Mouse (Mus musculus) hindbrain, embryonic 15.5 days (tissue): ENCODE results near the gene Sox8. TPM values are rescaled to one million over a fixed set of nuclear protein-coding genes. Genes with fewer than 3 reads are reported as not detected.

Experiments
- ATAC-seq: fragments of 200-750 bp; cut with Nextera tagmentation; 2 replicates; pipeline ENCODE4 v1.8.0; 2017; ENCODE audit warnings: low read depth, moderate number of reproducible peaks, moderate TSS enrichment; ENCODE audit not compliant: low FRiP score
- H3K27ac ChIP-seq: fragments of 300-500 bp; sonication (generic); replicated peaks from 2 replicates; pipeline ENCODE4 v1.5.1; 2015; ENCODE audit warnings: mild to moderate bottlenecking, inconsistent platforms
- H3K27me3 ChIP-seq: fragments of 300-500 bp; sonication (generic); 2 replicates; pipeline ENCODE4 v1.6.1; 2015; ENCODE audit warnings: control low read depth, inconsistent platforms
- H3K36me3 ChIP-seq: fragments of 300-500 bp; sonication (generic); 2 replicates; pipeline ENCODE4 v1.6.1; 2015; ENCODE audit warnings: control low read depth, inconsistent platforms
- H3K4me1 ChIP-seq: fragments of 300-500 bp; sonication (generic); replicated peaks from 2 replicates; pipeline ENCODE4 v1.6.1; 2015; ENCODE audit warnings: control low read depth, inconsistent platforms
- H3K4me2 ChIP-seq: fragments of 300-500 bp; sonication (generic); 2 replicates; pipeline ENCODE4 v1.6.1; 2015; ENCODE audit warnings: moderate library complexity, mild to moderate bottlenecking, inconsistent platforms
- H3K4me3 ChIP-seq: fragments of 300-500 bp; sonication (generic); 2 replicates; pipeline ENCODE4 v1.5.1; 2015; ENCODE audit warnings: mild to moderate bottlenecking, inconsistent platforms
- H3K9ac ChIP-seq: fragments of 300-500 bp; sonication (generic); 2 replicates; pipeline ENCODE4 v1.6.1; 2015; ENCODE audit warnings: inconsistent platforms
- H3K9me3 ChIP-seq: fragments of 300-500 bp; sonication (generic); 2 replicates; pipeline ENCODE4 v1.6.1; 2016; ENCODE audit warnings: control low read depth, inconsistent platforms
- WGBS: fragments of 180-500 bp; shearing (Covaris S2); methylation state at CpG from one replicate; pipeline ENCODE4 v1.1.7; 2015; 5-methylcytosine and 5-hydroxymethylcytosine counted together
- polyA plus RNA-seq: library from polyadenylated mRNA; unstranded; fragments of >200 nt; fragmentation: Nextera tagmentation; extraction: Ambion mirVana; gene quantifications from 2 replicates; pipeline ENCODE4 v1.2.1, GENCODE M21; 2015

The Sox8 gene
- polyA plus RNA-seq, 1 experiment from 2014 or later: 23.8 TPM

DNA sequence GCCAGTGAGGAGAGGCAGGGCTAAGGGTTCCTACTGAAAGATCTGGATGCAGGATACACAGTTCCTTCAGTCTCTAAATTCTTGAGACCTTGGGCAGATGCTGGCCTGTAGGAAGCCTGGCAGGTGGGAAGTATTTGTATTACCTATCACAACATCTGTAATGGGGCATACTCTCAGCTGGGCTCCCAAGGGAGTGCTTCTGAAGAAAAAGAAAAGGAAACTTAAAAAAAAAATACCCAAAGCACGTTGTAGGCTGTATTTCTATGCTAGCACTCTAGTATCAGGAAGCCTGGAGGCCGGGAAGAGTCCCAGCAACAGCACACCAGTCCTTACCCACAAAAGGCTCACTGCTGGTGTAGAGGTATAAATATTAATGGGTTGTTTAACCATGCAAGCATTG is 7.2 kb upstream of the Sox8 start:
- peaks cover 31% of the 10 kb centered on the region for H3K4me1 ChIP-seq
- H3K4me3 ChIP-seq: no peak overlapping the region
- no peak overlapping the region for H3K4me2 ChIP-seq
- H3K27me3 ChIP-seq: no peaks in the 10 kb centered on the region
- H3K9me3 ChIP-seq: no peaks in the 10 kb centered on the region
- no peak for ATAC-seq
- WGBS: 32% methylated on average over 2 of the region's 2 CpGs
- H3K9ac ChIP-seq: no peak overlapping the region
- no peak overlapping the region; the same call in 1 of the 2 replicates for H3K27ac ChIP-seq
- H3K36me3 ChIP-seq: no peaks in the 10 kb centered on the region

DNA sequence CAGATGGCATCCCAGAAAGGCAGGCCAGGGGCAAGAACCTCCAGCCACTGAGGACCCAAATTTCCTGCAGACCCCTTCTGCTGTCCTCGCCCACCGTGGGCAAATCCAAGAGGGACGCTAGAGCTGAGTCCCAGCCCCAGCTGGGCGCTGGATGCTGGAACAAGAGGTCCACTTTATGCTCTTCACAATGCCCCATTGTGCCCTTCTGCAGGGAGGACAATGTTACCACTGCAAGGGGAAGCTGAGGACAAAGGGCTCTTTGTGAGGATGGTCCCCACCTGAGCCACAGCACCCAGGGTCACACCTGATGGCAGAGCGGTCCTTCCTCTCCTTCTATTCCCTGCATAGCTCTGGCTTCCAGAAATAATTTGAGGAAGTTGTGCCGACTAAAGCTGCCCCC is 6.8 kb upstream of the Sox8 start:
- no peak for ATAC-seq
- 43% methylated on average over 6 of the region's 6 CpGs for WGBS
- no peak overlapping the region for H3K9ac ChIP-seq
- no peaks in the 10 kb centered on the region for H3K9me3 ChIP-seq
- H3K36me3 ChIP-seq: no peaks in the 10 kb centered on the region
- H3K27ac ChIP-seq: no peak overlapping the region
- H3K4me2 ChIP-seq: no peak overlapping the region
- no peak overlapping the region for H3K4me3 ChIP-seq
- peaks cover 3% of the 10 kb centered on the region; the same call in 1 of the 2 replicates for H3K27me3 ChIP-seq
- peaks cover 31% of the 10 kb centered on the region for H3K4me1 ChIP-seq

DNA sequence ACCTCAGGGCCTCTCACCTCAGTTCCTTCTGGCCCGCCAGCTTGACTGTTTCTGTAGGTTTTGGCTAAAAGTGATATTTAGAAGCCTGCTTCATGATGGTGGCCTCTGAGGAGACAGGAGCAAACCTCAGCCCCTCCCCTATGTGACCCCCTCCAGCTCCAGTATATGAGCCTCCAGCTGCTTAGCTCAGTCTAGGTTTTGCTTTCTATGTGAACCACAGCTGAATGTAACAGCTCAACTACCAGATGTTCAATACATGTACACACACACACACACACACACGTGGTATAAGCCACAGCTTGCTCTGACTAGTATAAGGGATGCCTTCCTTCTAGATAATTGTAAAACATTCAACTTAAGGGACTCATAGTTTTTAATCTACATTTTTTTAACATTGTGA is 5.5 kb upstream of the Sox8 start:
- H3K27me3 ChIP-seq: peaks cover 7% of the 10 kb centered on the region; the same call in 1 of the 2 replicates
- H3K9me3 ChIP-seq: no peaks in the 10 kb centered on the region
- no peak overlapping the region for H3K27ac ChIP-seq
- H3K9ac ChIP-seq: no peak overlapping the region
- no peak overlapping the region for H3K4me2 ChIP-seq
- H3K36me3 ChIP-seq: no peaks in the 10 kb centered on the region
- 81% methylated on average over 2 of the region's 2 CpGs for WGBS
- peaks cover 37% of the 10 kb centered on the region for H3K4me1 ChIP-seq
- ATAC-seq: no peak
- no peak overlapping the region for H3K4me3 ChIP-seq

DNA sequence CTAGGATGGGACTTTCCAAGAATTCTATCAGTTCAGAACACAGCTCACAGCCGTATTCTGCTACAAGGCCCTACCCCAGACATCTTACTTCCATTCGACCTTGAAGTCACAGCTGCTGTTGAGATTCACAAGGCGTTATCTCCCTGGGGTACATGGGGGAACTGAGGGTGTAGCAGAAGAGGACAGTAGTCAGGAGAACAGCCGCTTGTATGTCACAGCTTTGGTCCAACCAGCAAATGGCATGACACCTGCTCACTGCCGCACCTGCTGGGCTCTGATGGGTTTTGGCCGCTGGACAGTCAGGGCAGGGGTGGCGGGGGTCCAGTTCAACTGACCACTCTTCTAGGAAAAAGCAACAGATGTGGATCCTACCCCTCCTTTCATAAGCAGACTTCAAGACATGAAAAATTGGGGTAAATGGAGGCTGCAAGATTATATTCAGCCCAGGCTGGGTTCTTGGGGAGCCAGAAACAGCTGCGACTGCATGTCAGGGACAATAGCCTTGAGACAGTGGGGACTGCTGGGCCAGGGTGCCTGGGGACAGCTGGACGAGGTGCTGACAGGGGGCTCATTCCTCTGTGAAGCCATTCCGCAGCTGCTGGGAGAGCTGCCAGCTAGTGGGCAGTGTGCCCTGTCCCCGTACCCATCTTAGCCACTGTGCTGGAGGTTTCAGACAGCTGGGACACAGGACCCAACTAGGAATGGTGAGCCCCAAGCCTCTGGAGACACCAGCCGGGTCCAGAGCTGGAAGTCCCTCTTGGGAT is 4.9 kb upstream of the Sox8 start:
- H3K9me3 ChIP-seq: no peaks in the 10 kb centered on the region
- H3K4me2 ChIP-seq: no peak overlapping the region
- ATAC-seq: no peak
- H3K36me3 ChIP-seq: no peaks in the 10 kb centered on the region
- peaks cover 43% of the 10 kb centered on the region for H3K4me1 ChIP-seq
- H3K27me3 ChIP-seq: peaks cover 11% of the 10 kb centered on the region; the same call in 1 of the 2 replicates
- H3K27ac ChIP-seq: no peak overlapping the region
- no peak overlapping the region for H3K9ac ChIP-seq
- 55% methylated on average over 12 of the region's 12 CpGs for WGBS
- no peak overlapping the region for H3K4me3 ChIP-seq

DNA sequence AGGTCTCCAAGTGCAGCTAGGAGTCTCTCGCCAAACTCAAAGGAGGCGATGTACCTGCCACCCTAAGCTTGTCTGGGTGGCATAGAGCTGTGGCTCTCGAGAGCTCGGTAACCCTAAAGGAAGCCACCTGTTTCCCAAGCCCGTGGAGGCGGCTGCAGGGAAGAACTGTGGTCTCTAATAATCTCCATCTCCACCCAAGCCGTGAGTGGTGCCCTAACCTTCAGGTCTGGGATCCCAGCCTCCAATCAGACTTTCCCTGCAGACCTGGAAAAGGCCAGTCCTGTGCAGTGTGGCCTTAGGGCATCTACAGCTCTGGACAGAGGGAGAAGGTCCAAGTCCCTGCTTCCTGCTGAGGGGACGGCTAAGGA is 951 bp upstream of the Sox8 start:
- ATAC-seq: no peak
- H3K27me3 ChIP-seq: peaks cover 22% of the 10 kb centered on the region; the same call in 1 of the 2 replicates
- H3K4me1 ChIP-seq: peaks cover 44% of the 10 kb centered on the region
- peak overlapping the region; percentile 94 for H3K4me2 ChIP-seq
- H3K27ac ChIP-seq: no peak overlapping the region
- no peaks in the 10 kb centered on the region for H3K36me3 ChIP-seq
- peak overlapping the region; percentile 59; the same call in 1 of the 2 replicates for H3K9ac ChIP-seq
- WGBS: 7% methylated on average over 8 of the region's 8 CpGs
- H3K4me3 ChIP-seq: peak overlapping the region; percentile 54
- H3K9me3 ChIP-seq: no peaks in the 10 kb centered on the region

DNA sequence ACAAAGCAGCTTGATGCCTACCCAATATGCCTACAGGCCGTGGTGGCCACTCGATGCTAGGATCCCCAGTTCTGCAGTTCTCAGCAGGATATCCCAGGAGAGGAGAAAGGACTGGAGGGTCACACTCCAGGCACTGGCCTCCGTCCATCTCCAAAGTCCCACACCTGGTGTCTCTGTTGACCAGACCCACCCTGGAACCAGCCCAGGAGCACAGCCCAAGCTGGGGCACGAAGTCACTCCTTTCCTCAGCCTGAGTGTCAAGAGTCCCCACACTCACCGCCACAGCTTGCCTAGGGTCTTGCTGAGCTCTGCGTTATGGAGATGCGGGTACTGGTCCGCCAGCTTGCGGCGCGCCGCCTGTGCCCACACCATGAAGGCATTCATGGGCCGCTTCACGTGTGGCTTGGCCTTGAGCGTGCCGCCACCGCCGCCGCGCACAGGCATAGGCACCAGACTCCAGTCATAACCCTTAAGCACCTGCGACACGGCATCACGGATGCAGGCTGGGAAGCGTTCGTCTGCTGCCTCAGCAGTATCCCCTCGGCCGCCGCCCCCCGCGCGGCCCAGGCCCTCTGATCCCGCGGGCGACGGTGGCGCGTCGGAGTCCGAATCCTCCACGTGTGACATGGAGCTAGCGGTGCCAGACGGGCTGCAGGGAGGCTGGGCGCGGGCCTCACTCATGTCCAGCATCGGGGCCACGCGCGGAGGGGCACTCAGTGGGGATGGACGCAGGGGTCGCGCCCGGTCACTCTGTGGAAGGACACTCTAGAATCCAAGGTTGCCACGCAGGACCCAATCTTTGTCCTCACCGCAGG is 446 bp downstream of the Sox8 start:
- peaks cover 22% of the 10 kb centered on the region; the same call in 1 of the 2 replicates for H3K27me3 ChIP-seq

DNA sequence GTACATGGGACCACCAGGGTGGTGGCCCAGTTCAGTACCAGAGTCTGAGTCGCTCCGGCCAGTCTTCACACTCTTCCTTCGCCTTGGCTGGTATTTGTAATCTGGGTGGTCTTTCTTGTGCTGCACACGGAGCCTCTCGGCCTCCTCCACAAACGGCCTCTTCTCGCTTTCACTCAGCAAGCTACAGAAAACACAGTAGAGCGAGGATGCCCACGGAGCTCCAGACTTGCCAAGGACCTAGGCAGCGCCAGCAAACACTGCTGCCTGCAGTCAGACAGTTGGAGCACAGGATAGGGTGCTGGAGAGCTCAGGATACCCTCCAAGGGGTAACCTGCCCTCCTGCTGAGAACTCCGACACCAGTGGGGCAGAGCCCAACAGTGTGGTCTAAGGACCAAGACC is 1.6 kb downstream of the Sox8 start:
- H3K4me2 ChIP-seq: peak overlapping the region; percentile 94
- peaks cover 40% of the 10 kb centered on the region for H3K4me1 ChIP-seq
- peaks cover 22% of the 10 kb centered on the region; the same call in 1 of the 2 replicates for H3K27me3 ChIP-seq
- peak overlapping the region; percentile 68 for H3K27ac ChIP-seq
- H3K36me3 ChIP-seq: no peaks in the 10 kb centered on the region
- ATAC-seq: no peak
- WGBS: 59% methylated on average over 11 of the region's 11 CpGs
- peak overlapping the region; percentile 27 for H3K9ac ChIP-seq
- H3K9me3 ChIP-seq: no peaks in the 10 kb centered on the region
- H3K4me3 ChIP-seq: peak overlapping the region; percentile 54

More for the DNA sequence above, 446 bp downstream of the Sox8 start:
- 0 out of 2 replicates have a peak, but pooled peaks have one; percentile 9 for ATAC-seq
- peak overlapping the region; percentile 94 for H3K4me2 ChIP-seq
- H3K36me3 ChIP-seq: no peaks in the 10 kb centered on the region
- H3K4me3 ChIP-seq: peak overlapping the region; percentile 54
- H3K9ac ChIP-seq: peak overlapping the region; percentile 59
- WGBS: 1% methylated on average over 54 of the region's 54 CpGs
- H3K9me3 ChIP-seq: no peaks in the 10 kb centered on the region
- peak overlapping the region; percentile 25; the same call in 1 of the 2 replicates for H3K27ac ChIP-seq
- peaks cover 40% of the 10 kb centered on the region for H3K4me1 ChIP-seq

DNA sequence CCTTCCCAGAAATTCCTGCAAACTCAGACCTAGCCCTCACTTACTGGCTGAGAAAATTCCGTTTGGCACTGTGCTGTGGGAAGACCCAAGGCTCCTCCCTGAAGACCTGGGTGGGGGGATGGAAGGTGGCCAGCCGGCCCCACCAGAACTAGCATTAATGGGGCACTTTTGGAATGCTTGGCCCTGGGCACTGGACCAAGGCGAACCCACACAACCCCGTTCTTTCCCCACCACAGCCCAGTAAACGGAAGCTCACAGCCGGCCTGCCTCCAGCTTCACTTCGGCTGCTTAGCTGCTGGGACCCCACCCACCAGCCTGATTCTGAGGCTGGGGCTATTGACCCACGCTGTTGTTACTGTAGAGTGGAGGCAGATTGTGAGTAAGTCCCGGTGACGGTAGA is 2.3 kb downstream of the Sox8 start:
- Histone ChIP-seq H3K27me3 (peaks cover 22% of the 10 kb centered on the region; the same call in 1 of the 2 replicates), H3K4me2 (peak overlapping the region; percentile 94), H3K27ac (peak overlapping the region; percentile 68), H3K4me3 (peak overlapping the region; percentile 54), H3K4me1 (peaks cover 45% of the 10 kb centered on the region), H3K36me3 (no peaks in the 10 kb centered on the region), H3K9ac (no peak overlapping the region), H3K9me3 (no peaks in the 10 kb centered on the region)
- peak; percentile 28; the same call in 1 of the 2 replicates for ATAC-seq
- 42% methylated on average over 10 of the region's 10 CpGs for WGBS

DNA sequence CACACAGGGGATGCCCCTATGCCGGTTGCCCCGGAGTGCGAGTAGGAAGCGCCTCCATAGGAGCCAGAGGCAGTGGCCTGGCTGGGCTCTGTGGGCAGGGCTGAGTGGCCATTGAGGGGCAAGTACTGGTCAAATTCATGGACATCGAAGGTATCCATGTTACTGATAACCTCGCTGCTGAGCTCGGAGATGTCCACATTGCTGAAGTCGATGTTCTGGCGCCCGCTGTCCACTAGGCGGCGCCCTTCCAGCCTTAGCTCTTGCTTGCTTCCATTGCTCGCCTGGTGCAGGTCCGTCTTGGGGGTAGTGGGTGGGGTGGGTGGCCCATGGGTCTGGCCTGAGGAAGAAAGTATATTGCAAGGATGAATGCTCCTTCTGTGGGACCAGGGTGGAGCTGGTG is 2.7 kb downstream of the Sox8 start:
- no peak overlapping the region for H3K9ac ChIP-seq
- 23% methylated on average over 14 of the region's 14 CpGs for whole genome bisulfite sequencing

DNA sequence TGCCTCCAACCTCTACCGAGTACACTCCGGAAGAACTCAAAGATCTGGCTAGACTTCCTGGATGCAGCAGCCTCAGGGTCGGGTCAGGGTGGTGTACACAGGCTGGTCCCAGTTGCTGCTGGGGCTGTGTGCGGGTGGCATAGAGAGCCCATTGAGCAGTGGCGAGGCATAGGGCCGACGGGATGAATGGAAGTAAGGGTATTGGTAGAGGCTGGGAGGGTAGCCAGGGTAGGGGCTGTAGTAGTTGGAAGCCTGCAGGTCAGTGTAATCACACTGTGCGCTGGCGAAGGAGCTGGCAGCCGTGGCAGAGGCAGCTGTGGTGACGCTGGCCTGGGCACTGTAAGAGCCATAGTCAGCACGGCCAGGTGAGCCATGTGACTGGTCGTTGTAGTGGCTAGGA is 3.2 kb downstream of the Sox8 start:
- peak overlapping the region; percentile 94 for H3K4me2 ChIP-seq
- peak overlapping the region; percentile 16 for H3K4me3 ChIP-seq
- peaks cover 52% of the 10 kb centered on the region for H3K4me1 ChIP-seq
- WGBS: 74% methylated on average over 13 of the region's 13 CpGs
- H3K27me3 ChIP-seq: peaks cover 18% of the 10 kb centered on the region; the same call in 1 of the 2 replicates
- H3K27ac ChIP-seq: peak overlapping the region; percentile 68
- no peak overlapping the region for H3K9ac ChIP-seq
- H3K9me3 ChIP-seq: no peaks in the 10 kb centered on the region
- H3K36me3 ChIP-seq: no peaks in the 10 kb centered on the region
- no peak for ATAC-seq

More for the DNA sequence above, 2.7 kb downstream of the Sox8 start:
- Histone ChIP-seq H3K4me2 (peak overlapping the region; percentile 94), H3K4me1 (peaks cover 48% of the 10 kb centered on the region), H3K36me3 (no peaks in the 10 kb centered on the region), H3K4me3 (peak overlapping the region; percentile 54), H3K27ac (peak overlapping the region; percentile 68), H3K27me3 (peaks cover 22% of the 10 kb centered on the region; the same call in 1 of the 2 replicates), H3K9me3 (no peaks in the 10 kb centered on the region)
- ATAC-seq: no peak

DNA sequence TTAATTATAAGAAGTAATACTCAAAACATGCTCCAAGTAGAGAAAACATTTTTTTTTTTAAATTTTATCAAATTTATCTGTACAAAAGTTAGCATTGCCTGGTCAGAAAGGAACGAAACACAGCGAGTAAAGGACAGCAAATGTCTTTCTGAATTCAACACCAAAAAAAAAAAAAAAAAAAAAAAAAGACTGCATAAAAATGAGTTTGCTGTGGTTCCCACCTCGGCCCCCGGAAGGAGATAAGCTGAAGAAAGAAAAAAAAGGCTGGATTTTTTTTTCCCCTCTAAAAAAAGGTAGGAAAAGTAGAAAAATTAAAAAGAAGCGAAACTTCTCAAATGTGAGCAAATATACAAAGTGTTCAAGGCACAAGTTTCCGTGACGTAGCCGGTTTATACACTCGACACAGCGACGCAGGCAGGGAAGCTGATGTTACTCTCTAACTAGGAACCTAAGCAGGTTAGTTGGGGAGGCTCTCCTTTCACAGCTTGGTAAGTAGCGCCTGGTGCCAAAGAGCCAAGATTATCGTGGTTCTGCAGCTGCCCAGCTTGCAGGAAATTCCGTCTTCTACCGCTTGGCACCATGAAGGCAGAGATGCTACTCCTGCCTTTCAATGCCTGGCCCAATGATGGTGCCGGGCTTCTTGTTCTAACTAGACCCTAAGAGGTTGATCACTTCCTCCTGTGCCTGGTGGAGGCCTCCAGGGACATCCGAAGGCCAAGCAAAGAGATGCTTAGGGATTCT is 4.5 kb downstream of the Sox8 start:
- Histone ChIP-seq H3K9me3 (no peaks in the 10 kb centered on the region), H3K4me1 (peaks cover 59% of the 10 kb centered on the region), H3K4me2 (peak overlapping the region; percentile 94), H3K9ac (no peak overlapping the region), H3K36me3 (no peaks in the 10 kb centered on the region), H3K27me3 (peaks cover 15% of the 10 kb centered on the region; the same call in 1 of the 2 replicates), H3K27ac (peak overlapping the region; percentile 70; the same call in 1 of the 2 replicates), H3K4me3 (peak overlapping the region; percentile 14)
- no peak for ATAC-seq
- WGBS: 67% methylated on average over 17 of the region's 17 CpGs
